Mouse (Mus musculus) kidney, postnatal 4 days (tissue): Measurements from ENCODE around the gene Stag1.

ENCODE experiments used
- DNase-seq, 2 experiments: peaks; one replicate each; pipeline ENCODE4 v3.0.0; 2021; ENCODE audit warnings: mixed read lengths in 2 of 2

Gene Stag1

GRCm38 (mm10) chr9:100597546-100597945 lies at the start of gene Stag1:
TSS of gene Stag1 (plus strand) at chr9:100597798.
- no peak for DNase-seq

DNA sequence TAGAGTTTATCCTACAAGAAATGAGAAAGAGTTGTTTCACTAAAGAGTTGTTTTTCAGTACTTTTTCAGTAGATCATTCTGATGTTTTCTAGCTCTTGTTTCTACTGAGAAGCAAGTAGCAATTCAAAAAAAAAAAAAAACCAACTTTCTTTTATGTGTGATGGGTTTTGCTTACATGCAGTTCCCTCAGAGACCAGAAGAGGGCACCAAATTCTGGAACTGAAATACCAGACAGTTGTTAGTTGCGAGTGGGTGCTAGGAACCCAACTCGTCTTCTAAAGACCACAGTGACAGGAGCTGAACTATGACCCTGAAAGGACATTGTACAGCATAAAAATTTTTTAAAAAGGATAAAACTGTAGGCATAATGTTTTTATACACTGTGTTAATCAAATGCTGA lies 49.3 kb upstream of the Stag1 start:
- peak; percentile 8 to 17 for DNase-seq

- no peak for DNase-seq
Observed at GRCm38 (mm10) chr9:100555686-100556085, 41.9 kb upstream of the Stag1 start.

GRCm38 (mm10) chr9:100558023-100558573 lies 39.5 kb upstream of the Stag1 start:
- no peak for DNase-seq

GRCm38 (mm10) chr9:100558991-100559390 lies 38.6 kb upstream of the Stag1 start:
- DNase-seq, result no peak

GRCm38 (mm10) chr9:100560251-100560890 lies 37.2 kb upstream of the Stag1 start:
- DNase-seq, result no peak

DNA sequence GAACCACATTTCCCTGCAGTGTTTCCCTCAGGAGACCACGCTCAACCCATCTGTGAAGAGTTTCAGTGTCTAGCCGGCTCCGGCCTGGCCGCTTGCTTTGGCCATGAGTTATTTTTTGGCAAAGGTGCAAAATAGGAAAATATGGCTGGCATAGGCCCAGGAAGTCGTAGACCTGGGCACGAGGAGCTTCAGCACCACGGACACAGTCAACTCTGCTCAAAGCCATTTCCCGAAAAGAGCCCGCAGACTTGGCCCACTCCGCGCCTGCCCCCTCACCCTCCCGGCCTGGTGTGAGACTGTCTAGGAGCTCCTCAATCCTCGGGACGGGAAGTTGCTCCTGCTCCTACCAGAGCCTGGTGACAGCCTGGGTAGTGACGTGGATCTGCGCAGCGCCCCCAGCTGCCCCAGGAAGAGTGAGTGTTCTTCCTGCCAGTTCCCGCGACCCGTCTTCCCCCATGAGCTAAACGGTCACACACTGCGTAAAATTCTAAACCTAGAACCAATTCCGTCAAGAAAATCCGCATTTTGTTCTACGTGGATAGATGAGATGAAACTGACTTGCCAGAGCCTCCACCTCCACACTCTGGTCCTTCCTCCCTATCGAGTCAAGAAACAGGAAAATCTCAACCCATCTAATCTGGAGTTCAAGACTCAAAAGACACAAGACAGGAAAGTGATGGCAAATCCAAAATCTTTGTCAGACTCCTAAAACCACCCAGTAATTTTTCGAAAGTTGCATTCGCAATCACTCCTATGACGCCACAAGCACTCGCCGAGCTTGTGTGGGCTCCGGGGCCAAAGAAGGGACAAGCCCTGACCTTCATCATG lies 27.6 kb upstream of the Stag1 start:
- peak; percentile 48 to 63 for DNase-seq

DNA sequence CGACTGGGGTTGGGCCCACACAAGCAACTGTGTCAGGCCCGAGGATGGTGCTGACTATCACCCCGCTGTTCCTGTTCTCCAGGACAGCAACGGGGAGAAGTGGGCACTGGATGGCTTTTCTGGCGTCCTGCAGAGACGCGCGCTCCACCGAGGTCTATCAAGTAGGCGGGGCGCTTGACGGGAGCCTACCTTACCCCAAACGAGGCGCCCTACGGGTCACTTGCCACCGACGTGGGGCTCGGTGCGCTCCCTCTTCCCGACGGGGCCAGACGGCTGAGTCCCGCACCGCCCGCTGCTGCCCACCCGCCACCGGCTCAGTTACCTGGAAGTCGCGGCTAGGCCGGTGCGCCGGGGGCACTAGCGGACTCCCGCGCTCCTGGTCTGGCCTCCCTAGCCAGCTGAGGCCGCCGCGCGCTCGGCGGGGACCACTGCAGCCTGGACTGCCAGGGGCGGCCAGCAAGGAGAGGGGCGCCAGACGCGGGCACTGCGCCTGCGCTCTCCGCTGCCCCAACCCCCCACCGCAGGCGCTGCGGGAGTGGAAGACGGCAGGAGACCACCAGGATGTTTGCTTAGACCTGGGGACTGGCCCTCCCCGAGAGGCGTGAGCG lies 26.9 kb upstream of the Stag1 start, which contains the start of gene Slc35g2:
Slc35g2 (minus strand) TSS at position 465 of the 608 bp plus-strand sequence.
- peak; percentile 68 to 79 for DNase-seq

DNA sequence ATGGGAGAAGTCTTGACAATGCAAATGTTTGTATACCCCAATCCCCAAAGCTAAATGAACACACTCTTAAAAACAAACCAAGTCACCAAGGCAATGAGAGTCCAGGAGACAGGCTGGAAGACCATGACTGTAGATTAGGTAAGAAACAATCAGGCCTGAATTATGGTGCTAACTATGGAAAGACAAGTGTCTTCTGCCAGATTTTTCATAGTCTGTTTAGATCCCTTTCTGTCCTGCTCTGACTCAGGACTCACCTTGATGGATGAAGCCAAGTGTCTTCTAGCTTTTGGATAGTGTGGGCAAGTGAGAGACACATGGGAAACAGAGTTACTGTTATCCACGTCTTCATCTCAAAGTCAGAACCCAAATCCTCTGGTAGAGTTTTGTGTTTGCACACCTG lies 26.1 kb upstream of the Stag1 start:
- DNase-seq, result no peak

- DNase-seq, result no peak
Observed at GRCm38 (mm10) chr9:100573300-100573699, 24.3 kb upstream of the Stag1 start.

DNA sequence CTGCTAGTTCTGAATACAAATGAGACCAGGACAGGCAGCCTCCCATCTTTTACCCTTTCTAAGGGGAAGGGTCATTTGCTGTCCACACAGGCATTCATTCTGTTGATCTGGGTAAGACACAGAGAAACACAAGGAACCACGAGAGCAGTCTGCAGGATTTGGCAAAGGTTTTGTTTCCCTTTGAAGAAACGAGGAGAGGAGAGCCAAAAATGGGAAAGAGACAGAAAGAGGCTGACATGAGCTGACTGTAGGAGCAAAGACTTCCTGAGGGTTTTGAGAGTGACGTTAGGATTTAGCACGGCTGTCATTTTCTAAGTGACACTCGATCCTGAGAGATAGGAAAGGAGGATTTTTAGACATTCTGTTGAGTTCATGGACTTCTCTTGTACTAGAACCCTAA lies 23.7 kb upstream of the Stag1 start:
- DNase-seq, result no peak

DNA sequence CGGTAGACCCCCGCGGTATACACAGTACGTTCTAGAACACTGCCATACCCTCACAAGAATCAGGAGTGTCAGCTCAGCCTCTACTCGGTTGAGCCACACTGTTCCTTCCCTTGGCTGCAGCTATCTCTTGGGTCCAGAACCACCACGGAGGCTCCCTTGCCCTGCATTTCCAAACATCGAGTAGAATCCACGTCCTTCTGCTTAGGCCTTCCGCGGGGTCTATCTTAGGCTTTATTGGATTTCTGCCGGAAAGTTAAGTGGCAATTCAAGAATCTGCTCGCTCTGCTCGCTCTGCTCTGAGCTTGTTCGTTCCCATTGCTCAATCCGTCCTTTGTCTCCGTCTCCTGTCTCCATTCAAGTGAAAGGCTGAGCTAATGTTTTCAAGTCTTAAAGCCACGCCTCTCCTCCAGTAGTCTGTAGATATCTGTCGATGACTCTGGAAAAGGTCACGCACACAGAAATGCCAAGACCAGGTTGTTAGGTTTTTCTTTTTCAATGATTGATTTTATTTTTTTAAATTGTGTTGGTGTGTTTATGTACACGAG lies 17.3 kb upstream of the Stag1 start:
- no peak for DNase-seq

DNA sequence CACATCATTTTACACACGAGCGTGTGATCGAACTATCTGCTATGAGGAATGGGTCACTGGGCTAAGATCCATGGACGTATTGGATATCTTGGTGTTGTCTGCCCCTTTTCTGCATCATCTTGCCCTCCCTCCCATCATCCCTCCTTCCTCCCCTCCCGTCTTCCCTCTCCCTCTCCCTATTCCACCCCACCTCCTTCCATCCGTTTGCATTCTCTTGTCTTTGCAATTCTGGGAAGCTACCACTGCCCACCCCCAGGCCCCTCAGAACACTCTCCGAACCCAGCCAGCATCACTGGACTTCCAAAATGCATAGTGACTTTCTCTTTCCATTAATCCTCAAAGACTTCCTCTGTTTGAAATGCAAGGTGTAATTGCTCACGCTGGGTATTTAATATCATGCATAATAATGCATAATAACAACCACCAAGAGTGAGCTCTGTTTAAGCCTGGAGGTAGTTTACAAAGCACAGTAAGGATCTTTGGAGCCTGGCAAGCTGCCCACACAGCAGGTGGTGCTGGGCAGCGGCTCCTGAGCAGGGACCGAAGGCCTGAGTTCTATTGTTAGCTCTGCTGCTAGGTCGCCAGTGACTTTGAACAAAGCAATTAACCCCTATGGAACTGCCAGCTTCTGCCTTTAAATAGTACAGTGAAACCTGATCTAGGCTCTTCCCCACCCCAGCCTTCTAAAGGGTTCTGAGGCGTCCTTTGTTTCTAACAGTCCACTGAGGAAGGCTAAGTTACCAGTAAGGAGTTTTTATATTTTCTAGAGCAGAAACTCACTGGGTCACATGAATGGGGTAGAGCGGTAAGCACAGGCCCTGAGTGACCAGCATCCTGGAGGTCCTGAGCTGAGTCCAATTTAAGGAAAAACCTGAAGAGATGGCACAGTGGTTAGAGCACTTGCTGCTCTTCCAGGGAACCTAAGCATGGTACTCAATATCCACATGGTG lies 15.8 kb upstream of the Stag1 start:
- peak; percentile 71 to 82 for DNase-seq

- DNase-seq, result peak in 1 of 2 experiments; percentile 18
Observed at GRCm38 (mm10) chr9:100582883-100583575, 14.6 kb upstream of the Stag1 start.

DNA sequence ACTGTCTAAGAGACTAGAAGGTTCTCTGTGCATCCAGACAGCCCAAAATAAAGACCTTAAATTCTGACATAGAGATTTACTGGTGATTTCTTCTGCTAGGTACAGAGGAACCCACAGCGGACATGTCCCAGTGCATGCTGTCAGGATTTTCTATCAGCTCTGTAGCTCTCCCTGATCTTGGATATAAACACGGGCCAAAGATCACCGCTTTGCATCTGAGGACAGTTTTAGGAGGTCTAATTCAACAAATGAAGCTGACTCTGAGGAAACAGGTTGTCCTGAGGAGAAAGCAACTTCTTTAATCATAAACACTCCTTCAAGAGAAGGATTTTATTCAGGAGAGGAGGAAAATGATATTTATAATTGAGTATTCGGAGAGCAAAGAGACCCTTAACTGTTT lies 13.6 kb upstream of the Stag1 start:
- DNase-seq, result no peak

DNA sequence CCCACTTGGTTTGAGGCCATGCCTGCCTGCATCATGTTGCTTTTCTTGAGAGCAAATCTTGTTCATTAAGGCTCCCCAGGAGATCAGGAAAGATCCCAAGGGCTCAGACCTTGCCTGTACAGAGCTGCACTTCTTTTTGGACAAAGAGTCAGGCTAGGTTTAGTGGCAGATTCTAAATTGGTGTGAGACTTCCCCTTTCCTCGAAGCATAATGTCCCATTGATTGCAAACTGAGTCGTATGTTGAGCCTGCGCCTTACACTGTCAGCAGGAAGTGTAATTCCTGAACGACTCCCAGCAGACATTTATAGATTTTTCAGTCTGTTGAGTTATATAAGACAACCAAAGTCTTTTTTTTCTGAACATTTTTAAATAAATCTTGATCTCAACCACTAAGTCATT lies 7.1 kb upstream of the Stag1 start:
- no peak for DNase-seq

GRCm38 (mm10) chr9:100596317-100596716 lies 1.3 kb upstream of the Stag1 start:
- DNase-seq, result no peak

GRCm38 (mm10) chr9:100599761-100600328 lies 2.2 kb downstream of the Stag1 start:
- no peak for DNase-seq

DNA sequence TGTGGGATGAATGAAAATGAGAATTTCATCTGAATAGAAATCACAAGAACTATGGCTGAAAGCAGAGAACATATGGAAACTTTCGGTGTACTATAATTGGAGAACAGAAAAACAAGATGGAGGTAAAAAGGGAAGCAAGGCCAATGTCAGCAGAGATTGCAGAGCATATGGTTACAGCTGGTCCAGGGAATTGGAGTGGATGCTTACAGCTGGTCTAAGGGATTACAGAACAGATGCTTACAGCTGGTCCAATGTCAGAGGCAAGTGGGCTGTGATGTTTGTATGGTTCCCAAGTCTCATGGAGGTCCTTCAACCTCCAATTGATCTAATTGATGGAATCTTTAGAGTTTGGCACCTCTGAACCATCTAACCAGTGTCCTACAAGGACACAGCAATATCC lies 4.5 kb downstream of the Stag1 start:
- DNase-seq, result no peak

DNA sequence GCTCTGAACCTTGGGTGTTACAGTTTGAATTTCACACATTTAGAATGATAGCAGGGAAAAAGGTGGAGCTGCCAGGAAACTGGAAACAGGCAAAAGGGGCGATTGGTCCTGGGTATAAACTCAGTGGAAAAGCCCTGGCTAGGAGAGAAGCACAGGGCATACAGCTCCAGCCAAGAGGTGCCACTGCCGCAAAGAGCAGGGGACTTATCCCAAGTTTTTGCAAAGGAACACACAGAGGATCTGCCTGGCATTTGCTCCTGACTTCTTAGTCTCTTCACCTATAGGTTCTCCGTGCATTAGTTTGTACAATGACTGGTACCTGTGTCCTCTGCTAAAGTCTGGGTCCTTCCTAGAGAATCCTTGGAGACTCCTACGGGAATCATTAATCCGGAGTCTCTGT lies 5.6 kb downstream of the Stag1 start:
- no peak for DNase-seq

DNA sequence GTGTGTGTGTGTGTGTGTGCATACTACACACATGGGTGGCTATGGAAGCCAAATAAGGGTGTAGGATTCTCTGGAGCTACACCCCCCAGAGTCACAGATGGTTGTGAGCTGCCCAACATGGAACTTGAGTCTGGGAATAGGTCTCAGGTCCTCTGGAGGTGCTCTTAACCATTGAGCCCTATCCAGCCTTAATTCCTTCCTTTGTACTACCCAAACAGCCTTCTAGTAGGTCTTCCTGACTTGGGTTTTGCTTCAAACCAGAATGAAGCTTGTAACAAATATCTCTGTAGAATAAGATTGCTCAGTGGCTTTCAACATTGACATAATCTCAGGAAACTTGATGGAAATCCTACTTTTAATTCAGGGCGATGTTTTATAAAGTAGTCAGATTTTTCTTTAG lies 7.9 kb downstream of the Stag1 start:
- no peak for DNase-seq
